Mouse (Mus musculus) embryonic stem cell, embryonic (primary cell): ENCODE data around the gene Hivep3.

Experiments
- CTCF ChIA-PET, 4 experiments: fragments of 300-600 bp in 2 of 4; fragments of 350-600 bp in 2 of 4; sonication (Branson Sonifier 250); formaldehyde crosslinking; loops; one replicate each; lab custom pipeline; 2022; ENCODE audit warnings: inconsistent platforms in 2 of 4; lab: Charles Lee
- POLR2A ChIA-PET, 4 experiments: fragments of 300-600 bp in 2 of 4; fragments of 350-600 bp in 2 of 4; sonication (Branson Sonifier 250); formaldehyde crosslinking; loops; one replicate each; lab custom pipeline; 2022; ENCODE audit warnings: antibody characterized with exemption in 4 of 4, inconsistent platforms in 1 of 4; lab: Charles Lee

Gene Hivep3

DNA sequence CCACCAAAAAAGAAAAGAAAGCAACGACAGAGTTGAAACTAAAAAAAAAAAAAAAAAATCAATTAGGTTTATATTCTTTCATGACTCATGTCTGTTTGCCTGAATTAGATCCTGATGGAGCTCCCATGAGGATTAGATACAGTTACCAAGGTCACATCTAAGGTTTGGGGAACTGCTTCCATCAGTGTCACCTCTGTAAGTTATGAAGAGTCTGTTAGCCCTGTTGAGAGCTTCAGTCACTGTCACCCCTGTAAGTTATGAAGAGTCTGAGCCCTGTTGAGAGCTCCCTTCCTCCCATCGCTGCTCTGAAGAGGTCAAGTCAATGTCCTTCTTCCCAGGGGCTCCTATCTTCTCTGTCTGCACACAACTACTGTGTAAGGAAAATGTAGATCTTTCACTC lies 104.7 kb downstream of the Hivep3 start:
- ChIA-PET CTCF (no interaction called here), POLR2A (no interaction called here)

DNA sequence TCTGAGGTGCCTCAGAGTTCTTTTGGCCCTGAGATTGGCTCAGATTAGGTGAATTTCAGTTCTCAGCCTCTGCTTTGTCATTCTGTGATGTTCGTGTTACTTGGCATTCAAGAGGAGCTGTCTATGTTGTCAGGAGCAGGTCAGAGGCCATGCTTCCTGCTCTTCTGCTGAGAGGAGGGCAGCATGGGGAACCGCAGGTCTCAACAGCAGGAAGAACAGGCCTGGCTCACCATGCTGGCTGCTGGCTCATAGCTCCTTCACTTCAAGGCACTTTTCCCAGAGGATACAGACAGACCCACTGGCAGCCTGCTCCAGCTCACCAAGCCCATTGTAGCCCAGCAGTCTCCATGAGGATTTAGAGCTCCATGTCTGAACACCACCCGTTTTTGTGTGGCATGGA lies 109.7 kb downstream of the Hivep3 start:
- POLR2A ChIA-PET = no interaction called here

DNA sequence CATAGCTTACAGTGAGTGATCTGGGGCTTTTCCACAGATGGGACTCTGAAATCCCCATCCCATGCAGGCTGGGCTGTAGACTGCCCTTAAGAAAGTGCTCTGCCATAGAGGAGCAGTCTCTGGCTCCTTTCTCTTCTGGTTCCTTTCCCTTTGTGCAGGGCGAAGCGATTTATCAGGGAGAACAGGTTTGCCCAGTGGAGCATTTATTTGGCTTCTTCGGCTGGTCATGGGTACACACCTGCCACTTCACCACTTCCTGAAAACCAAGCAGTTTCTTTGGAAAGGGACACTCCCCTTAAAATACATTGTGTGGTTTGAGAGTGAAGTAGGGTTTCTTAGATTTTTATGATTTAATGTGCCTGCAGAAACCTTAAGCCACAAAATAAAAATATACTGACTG lies 110.7 kb downstream of the Hivep3 start:
- ChIA-PET POLR2A (no interaction called here), CTCF (no interaction called here)

More for the DNA sequence above, 109.7 kb downstream of the Hivep3 start:
- CTCF ChIA-PET = interaction anchor here in 1 of 4 experiments (0.5 kb wide), 1 partner anchor 596 kb away, joined by 3 read pairs; no protein-coding TSS in a partner anchor

DNA sequence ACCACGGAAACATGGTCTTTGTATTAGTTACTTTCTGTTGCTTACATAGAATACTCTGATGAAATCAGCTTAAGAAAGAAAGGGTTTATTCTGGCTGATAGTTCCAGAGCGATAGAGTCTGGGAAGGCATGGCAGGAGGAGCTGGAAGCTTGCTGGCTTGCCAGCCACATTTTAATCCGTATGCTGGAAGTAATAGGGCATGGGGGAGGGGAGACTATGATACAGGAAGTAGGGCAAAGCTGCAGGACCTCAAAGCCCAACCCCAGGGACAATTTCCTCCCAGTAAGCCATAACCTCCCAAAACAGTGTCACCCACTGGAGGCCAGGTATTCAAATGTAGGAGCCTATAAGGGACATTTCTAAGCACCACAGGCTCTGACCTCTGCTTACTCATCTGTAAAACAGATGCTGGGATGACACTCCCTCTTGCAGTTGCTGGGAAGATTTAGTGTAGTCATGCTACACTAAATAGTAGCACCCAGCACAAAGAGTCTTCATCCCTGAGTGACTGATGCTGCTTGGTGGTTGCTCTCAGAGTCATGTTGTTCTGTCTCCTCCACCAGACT lies 112.1 kb downstream of the Hivep3 start:
- ChIA-PET CTCF (no interaction called here), POLR2A (no interaction called here)

DNA sequence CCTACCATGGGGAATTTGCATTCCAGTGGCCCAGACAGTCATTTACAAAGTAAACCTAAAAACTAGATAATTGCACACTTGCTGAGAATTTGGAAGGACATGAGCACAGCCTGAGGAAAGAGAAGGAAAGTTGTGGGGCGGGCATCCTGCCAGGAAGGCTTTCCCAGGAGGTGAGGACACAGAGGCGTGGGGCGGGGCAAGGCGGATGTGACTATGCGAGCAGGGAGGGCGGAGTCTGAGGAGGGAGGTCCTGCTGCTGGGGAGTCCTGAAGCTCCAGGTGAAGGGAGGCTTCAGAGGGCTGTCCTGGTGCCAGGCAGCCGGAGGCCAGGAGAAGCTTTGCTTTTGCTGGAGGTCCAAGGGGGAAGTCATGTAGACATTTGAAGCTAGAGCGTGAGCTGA lies 118.9 kb downstream of the Hivep3 start:
- ChIA-PET CTCF (interaction anchor here in 1 of 4 experiments (1.1 kb wide), 1 partner anchor 321 kb away, joined by 3 read pairs; no protein-coding TSS in a partner anchor), POLR2A (interaction anchor here in 1 of 4 experiments (0.6 kb wide), 1 partner anchor 657 kb away, joined by 4 read pairs; no protein-coding TSS in a partner anchor)

DNA sequence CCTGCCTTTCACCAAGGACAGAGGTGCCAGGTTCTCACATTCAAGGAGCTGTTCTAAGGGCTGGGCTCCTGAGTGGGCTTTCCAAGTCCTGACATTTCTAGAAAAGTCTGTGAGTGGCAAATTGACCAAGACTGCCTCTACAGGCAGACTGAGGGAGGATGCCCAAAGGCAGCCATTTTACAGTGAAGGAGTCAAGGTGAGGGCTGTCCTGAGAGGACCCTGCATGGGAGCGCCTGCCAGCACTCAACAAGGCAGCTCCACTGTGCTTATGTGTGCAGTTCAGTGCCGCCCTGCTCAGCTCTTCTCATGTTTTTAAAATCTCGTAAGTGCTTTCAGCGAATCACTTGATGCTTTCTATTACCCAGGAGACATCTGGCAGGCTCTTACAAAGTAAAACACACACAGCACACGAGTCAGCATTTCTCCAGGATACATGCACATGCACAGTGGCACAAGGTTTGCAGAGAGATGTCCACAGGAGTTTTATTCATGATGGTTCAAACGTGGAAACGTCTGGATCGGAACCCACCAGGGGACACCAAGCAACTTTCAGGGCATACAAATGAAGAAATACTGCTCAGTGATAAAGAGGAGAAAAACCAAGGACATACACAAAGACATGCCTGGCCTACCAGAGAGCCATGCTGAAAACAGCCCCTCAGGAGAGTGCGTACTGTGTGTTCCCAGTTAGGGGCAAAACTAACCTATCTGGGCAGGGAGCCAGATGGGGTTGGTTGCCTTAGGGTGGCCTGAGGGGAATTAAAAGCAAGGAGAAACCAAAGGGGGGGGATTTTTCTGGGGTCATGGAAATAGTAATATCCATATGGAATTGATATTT lies 120.9 kb downstream of the Hivep3 start:
- ChIA-PET CTCF (no interaction called here), POLR2A (no interaction called here)

DNA sequence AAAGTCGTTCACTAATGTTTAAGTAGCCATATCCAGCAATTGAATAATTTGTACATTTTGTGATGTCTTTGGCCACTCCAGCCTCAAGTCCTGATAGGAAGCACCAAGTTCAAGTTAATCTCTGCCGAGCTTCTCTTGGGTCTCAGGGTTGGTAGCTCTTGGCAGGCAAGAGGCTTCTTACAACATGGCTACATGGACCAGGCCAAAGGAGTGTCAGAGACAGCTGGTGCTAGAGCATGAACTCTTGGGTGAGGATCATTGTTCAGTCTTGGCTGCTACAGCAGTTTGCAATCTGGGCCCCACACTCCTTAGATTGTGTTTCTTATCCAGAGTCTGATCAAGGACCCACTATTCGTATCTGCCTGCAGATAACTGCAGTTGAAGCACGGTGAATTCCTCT lies 125.9 kb downstream of the Hivep3 start:
- ChIA-PET CTCF (no interaction called here), POLR2A (no interaction called here)

DNA sequence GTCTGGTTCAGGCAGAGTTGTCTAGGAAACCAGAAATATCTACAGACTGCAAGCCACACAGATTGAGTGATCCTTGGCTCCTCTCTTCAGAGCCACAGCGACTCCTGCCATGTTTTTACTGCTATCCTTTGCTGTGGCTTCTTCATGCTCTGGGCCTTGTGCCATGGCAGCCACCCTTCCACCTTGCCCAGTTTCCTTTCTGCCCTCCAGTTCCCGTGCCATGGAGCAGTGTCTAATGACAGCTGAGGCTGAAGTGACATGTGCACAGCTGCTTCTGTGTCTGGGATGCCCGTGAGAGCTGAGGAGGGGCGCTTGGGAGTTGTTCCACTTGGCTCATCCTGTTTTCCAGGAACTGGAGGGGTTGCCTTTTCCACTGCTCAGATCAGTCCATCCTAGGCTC lies 127.4 kb downstream of the Hivep3 start:
- ChIA-PET CTCF (no interaction called here), POLR2A (no interaction called here)

DNA sequence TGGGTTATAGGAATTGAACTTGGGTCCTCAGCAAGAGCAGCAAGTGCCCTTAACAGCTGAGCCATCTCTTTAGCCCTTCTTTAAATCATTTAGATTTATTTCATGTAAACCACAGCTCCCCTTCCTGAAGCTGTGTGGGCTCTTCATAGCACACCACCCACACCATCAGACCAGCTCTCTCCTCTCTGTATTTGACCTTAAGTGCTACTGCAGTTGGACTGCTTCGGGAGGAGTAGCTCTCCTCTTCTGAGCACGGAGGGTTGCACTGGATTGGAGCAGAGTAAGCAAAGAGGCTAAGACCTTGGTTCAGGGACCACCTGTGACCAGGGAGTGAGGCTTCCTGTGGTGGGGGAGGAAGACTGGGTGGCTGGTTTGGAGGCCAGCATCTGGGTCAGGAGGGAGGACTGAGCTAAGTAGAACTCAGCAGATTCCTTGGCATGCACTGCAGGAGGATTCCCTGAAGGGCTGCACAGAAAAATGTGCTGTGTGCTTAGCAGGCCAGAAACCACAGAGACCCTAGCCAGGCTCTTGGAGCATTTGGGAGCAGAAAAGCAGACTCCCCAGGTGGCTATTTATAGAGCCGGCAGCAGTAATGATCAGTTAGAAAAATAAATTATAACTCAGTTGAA lies 132.4 kb downstream of the Hivep3 start:
- ChIA-PET POLR2A (no interaction called here), CTCF (no interaction called here)

DNA sequence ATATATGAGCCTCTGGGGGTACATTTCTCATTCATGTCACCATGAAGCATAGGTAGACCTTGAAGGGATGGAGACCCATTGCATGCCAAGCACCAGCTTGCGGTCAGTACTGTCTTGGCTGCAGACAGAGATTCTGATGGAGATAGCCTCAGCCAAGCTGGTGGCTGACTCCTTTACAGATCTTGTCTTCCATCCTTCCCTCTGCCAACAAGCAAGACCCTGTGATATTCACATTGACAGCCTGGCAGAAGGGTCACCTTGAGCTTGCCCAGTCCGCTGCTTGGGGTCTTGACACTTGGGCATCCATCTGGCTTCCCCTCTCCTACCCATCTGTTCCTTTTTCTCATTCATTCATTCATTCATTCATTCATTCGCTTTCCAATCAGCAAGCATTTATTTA lies 133.5 kb downstream of the Hivep3 start:
- POLR2A ChIA-PET = no interaction called here
- CTCF ChIA-PET = no interaction called here

DNA sequence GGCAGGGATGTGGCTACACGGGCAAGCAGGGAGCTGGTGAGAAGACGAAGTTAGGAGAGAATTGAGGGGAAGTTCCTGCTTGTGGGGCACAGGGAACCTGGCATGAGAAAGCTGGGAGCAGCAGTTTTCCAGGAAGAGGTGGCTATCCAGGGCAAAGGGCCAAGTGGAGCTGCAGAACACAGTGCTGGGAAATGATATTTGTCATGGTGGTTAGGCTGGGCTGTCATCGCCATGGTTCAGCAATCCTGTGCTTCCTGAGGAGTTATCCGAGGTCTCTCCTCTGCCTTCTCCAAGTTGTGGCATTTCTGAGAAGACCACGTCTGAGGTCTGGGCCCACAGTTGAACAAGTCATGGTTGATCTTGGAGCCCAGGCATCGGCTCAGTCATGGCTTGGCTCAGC lies 136.8 kb downstream of the Hivep3 start:
- ChIA-PET POLR2A (no interaction called here), CTCF (no interaction called here)

DNA sequence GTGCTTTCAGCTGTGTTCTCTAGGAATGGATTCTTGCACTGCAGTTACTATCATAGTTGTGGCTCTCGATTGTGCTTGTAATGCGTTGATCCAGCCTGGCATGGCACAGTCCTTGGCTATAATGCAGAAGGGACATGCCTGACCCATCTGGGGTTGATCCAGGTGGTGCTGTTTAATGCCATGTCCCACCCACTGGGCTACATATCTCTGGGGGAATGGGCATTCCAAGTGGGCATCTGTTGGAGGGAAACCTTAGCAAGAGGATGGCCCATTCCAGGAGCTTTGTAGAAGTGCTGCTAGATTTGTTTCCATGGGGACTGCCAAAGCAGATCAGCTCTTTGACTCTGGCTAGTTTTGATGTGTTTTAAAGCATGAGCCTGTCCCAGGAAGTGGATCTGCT lies 137.9 kb downstream of the Hivep3 start:
- CTCF ChIA-PET = no interaction called here
- POLR2A ChIA-PET = no interaction called here

DNA sequence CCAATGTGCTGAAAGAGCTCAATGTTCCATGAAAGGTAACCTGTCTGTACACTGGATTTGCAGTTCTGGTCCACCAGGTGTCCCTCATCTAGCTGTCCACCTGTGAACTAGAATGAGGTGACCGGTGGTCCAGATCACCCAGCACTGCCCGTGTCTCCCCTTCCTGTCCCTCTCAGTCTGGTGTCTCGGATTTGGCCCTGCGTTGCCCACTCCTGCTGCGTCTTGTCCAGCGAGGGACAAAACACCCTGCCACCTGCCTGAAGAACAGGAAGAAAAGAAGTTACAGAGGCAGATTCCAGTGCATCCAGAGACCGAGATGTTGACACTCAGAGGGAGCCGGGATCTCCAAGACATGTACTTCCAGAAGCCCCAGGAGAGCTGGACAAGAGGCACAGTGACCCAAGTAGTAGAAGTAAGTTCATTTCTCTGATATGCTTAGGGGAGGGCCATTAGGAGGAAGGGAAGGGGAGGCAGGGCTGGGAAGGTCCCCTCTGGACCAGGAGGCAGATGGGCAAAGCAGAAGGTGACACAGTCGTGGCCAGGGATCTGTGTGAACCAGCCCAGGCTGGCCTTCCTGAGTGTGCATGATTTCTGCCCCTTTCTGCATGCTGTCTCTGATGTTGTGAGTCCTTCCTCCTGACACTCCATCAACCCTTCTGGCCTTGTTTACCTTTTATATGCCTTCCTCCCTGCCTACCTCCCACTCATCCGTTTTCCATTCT lies 138.4 kb downstream of the Hivep3 start:
- ChIA-PET CTCF (no interaction called here), POLR2A (no interaction called here)

DNA sequence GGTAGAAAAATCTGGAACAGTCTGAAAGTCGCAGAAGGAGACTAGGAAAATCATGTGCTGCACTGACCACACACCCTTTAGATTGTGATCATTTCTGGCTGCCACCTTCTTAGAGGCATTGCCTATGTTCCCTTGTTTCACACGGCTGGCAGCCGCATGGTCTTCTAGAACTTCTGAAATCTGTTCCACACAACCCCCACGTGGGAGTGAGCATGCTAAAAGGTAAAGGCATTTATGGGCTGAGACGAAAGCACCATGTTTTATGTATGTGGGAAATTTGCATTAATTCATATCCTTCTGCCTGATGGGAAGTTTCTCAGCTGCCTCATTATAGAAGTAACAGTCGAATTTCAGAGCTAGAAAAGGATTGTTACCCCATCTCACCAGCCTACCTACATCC lies 140.4 kb downstream of the Hivep3 start:
- POLR2A ChIA-PET = no interaction called here
- CTCF ChIA-PET = no interaction called here

DNA sequence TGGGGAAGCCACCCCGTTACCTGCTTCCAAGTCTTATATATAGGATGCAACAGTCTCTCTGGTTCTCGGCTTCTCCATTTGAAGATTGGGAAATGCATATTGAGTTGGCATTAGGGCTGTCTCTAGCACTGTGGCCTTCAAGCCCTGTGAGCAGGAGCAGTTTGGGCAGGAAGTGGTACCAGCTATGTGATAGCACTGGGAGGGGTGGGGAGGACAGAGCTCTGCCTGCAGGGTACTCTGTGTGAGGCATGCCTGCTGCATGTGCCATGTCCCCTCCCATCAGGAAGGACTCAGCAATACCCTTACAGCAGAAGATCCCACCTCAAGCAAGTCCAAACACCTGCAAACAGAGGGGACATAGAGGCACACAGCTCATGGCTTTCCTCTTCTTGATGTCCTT lies 142.0 kb downstream of the Hivep3 start:
- CTCF ChIA-PET = no interaction called here

DNA sequence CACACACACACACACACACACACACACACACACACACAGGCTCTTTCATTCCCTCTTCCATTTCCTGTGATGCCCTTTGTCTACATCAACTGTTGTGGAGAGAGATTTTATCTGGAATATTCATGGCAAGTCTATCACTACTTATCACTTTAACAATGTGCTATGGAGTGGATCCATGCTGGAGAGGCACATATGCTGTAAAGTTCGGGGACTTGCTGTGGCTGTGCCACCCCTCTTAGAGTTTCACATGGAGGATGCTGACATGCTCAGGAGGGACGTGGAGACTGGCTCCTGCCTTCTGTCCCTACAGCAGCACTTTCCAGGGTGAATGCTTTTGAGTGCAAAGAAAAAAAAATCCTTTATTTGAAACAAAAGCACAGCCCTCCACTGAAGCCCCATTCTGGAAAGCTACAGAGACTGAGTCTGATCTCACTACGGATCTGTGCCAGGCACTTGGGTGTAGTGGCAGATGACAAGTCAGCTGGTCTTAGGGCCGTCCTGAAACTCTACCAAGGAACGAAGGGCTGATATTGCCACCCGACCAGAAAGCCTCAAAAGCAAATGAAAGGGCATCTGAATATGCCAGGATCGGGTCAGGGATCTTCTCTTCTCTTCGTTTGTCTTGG lies 143.1 kb downstream of the Hivep3 start:
- CTCF ChIA-PET = no interaction called here
- POLR2A ChIA-PET = no interaction called here

More for the DNA sequence above, 142.0 kb downstream of the Hivep3 start:
- POLR2A ChIA-PET = no interaction called here

DNA sequence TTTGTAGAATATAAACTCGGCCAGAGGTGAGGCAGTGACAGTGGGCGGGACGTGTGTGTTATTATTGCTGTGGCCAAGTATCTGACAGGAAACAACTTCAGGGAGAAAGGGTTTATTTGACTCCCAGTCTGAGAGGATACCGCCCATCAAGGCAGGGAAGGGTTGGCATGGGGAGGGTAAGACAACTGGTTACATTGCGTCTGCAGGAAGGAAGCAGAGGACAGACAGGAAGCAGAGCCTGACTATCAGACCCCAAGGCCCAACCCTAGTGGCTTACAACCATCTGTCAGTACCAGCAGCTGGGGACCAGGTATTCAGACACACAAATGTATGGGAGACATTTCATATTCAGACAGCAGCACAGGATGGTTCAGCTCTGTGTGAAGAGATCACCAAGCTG lies 144.6 kb downstream of the Hivep3 start:
- POLR2A ChIA-PET = no interaction called here
- CTCF ChIA-PET = no interaction called here

DNA sequence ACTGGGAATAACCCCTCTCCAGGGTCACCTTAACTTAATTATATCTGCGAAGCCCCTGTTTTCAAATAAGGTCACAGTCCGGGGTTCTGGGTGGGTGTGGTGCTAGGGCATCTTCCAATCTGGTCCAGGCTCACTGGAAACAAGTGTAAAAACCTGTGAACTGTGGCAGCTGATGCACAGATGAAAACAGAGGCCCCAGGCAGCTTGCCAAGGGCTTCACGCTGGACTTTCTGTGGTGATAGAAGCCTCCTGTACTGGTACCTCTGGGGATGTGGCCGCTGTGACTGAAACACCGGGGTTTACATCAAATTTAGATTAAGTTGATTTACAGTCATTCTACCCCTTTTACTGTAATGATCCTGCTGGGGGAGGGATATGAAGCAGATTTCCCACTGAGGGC lies 146.1 kb downstream of the Hivep3 start:
- ChIA-PET CTCF (no interaction called here), POLR2A (interaction anchor here in 1 of 4 experiments (1.1 kb wide), 1 partner anchor 209 kb away, joined by 3 read pairs; no protein-coding TSS in a partner anchor)

DNA sequence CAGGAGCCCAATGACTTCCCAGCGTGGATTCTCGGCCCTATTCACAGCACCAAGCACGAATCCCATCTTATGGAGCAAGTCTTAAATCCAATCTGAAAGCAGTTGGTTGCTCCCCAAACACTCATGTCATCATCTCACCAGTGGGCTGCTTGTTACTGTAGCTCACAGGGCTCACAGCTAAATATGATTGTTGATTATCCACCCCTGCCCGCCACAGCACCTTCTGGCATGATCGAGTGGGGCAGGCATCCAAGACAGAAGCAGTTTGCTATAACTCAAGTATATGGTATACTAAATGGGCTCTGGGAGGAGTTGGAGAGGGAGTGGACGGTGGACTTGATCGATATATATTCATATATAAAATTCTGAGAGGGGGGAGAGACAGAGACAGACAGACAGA lies 146.7 kb downstream of the Hivep3 start:
- ChIA-PET CTCF (no interaction called here), POLR2A (no interaction called here)

DNA sequence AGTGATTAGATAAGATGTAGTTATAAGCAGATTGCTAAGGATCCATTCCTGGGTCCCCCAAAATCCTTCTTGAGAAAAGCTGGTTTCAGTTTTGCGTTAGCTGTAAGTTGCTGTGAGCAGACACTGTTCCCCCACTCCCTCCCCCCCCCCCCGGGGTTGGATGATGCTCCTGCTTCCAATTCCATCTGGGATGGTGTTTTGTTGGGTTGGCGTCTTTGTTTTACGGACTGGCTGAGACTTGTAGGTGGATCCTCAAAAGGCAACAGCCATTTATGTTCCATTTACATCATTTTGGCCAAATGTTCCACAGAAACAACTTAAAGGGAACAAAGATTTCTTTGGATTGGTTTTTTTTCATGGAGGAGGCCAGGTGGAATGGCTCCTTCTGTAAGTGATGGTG lies 147.7 kb downstream of the Hivep3 start:
- POLR2A ChIA-PET = no interaction called here
- CTCF ChIA-PET = no interaction called here
